Mouse (Mus musculus) hindbrain, embryonic 16.5 days (tissue): ENCODE data around the gene Cdh12. TPM values are rescaled to one million over a fixed set of nuclear protein-coding genes. Genes with fewer than 3 reads are reported as not detected.
"Not testable (repeated sequence)": the region's sequence is repeated elsewhere in the genome, so short reads cannot be mapped to it uniquely, and the experiment has no call there.

Experiments
- ATAC-seq: fragments of 200-750 bp; cut with Nextera tagmentation; 2 replicates; pipeline ENCODE4 v1.8.0; 2017; ENCODE audit warnings: moderate TSS enrichment, moderate library complexity
- H3K27ac ChIP-seq: fragments of 300-500 bp; sonication (generic); 2 replicates; pipeline ENCODE4 v1.5.1; 2014; ENCODE audit warnings: low read depth, mild to moderate bottlenecking, control low read depth, low read length, moderate library complexity
- H3K27me3 ChIP-seq: fragments of 300-500 bp; sonication (generic); replicated peaks from 2 replicates; pipeline ENCODE4 v1.6.1; 2014; ENCODE audit warnings: low read length; ENCODE audit not compliant: control insufficient read depth, insufficient read depth
- H3K36me3 ChIP-seq: fragments of 300-500 bp; sonication (generic); 2 replicates; pipeline ENCODE4 v1.6.1; 2014; ENCODE audit warnings: mild to moderate bottlenecking, low read length, moderate library complexity, mixed read lengths; ENCODE audit not compliant: control insufficient read depth, insufficient read depth
- H3K4me1 ChIP-seq: fragments of 300-500 bp; sonication (generic); 2 replicates; pipeline ENCODE4 v1.6.1; 2014; ENCODE audit warnings: low read depth, low read length; ENCODE audit not compliant: control insufficient read depth, insufficient read depth
- H3K4me2 ChIP-seq: fragments of 300-500 bp; sonication (generic); 2 replicates; pipeline ENCODE4 v1.6.1; 2014; ENCODE audit warnings: mild to moderate bottlenecking, low read length, control low read depth, moderate library complexity
- H3K4me3 ChIP-seq: fragments of 300-500 bp; sonication (generic); 2 replicates; pipeline ENCODE4 v1.5.1; 2014; ENCODE audit warnings: mild to moderate bottlenecking, low read length, control low read depth, moderate library complexity
- H3K9ac ChIP-seq: fragments of 300-500 bp; sonication (generic); 2 replicates; pipeline ENCODE4 v1.6.1; 2014; ENCODE audit warnings: low read depth, mild to moderate bottlenecking, control low read depth, low read length, moderate library complexity
- H3K9me3 ChIP-seq: fragments of 300-500 bp; sonication (generic); 2 replicates; pipeline ENCODE4 v1.6.1; 2014; ENCODE audit warnings: mild to moderate bottlenecking, low read length, moderate library complexity; ENCODE audit not compliant: control insufficient read depth
- WGBS: fragments of 180-500 bp; shearing (Covaris S2); extraction: QIAGEN DNeasy Blood & Tissue Kit; methylation state at CpG from one replicate; pipeline ENCODE4 v1.1.7; 2014; 5-methylcytosine and 5-hydroxymethylcytosine counted together
- polyA plus RNA-seq: library from polyadenylated mRNA; unstranded; fragments of >200 nt; fragmentation: Nextera tagmentation; extraction: Ambion mirVana; gene quantifications from 2 replicates; pipeline ENCODE4 v1.2.1, GENCODE M21; 2015

The Cdh12 gene
- polyA plus RNA-seq, 1 experiment from 2014 or later = 11.0 TPM

DNA sequence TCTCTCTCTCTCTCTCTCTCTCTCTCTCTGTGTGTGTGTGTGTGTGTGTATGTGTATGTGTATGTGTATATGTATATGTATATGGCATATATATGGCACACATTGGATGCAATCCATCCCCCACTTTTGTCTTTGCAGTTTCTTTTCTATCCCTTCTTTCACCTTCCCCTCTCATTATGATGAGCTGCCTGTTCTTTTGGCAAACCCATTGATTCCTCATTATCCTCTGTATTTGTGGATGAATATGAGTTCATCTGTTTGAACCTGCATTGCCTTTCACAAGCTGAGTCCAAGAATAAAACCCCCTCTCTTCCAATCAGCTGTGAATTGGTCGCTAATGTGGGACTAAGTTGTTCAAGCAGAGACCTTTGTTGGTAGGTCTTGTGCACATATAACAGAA lies 218.9 kb downstream of the Cdh12 start:
- Histone ChIP-seq H3K27me3 (no peaks in the 10 kb centered on the region), H3K9me3 (no peaks in the 10 kb centered on the region), H3K4me3 (no peak overlapping the region), H3K9ac (no peak overlapping the region), H3K4me1 (no peaks in the 10 kb centered on the region), H3K4me2 (no peak overlapping the region), H3K27ac (no peak overlapping the region), H3K36me3 (no peaks in the 10 kb centered on the region)
- WGBS = 77% methylated on average over 1 of the region's 1 CpGs
- ATAC-seq = no peak

DNA sequence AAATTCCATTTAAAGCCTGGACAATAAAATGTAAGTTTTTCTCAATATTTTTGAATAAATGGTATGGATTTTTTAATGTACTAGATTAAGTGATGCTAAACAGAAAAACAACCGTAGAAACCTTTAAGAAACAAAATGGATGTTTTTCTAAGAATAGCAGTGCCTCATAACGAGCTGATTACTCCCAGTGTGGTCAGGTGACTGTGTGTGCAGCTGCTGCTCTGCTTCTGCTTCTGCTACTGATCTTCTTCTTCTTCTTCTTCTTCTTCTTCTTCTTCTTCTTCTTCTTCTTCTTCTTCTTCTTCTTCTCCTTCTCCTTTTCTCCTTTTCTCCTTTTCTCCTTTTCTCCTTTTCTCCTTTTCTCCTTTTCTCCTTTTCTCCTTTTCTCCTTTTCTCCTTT lies 220.4 kb downstream of the Cdh12 start:
- H3K9me3 ChIP-seq, H3K27me3 ChIP-seq, H3K4me2 ChIP-seq, H3K4me3 ChIP-seq, H3K4me1 ChIP-seq, H3K36me3 ChIP-seq, H3K9ac ChIP-seq, H3K27ac ChIP-seq, ATAC-seq: not testable (repeated sequence)
- WGBS = 76% methylated on average over 2 of the region's 2 CpGs

DNA sequence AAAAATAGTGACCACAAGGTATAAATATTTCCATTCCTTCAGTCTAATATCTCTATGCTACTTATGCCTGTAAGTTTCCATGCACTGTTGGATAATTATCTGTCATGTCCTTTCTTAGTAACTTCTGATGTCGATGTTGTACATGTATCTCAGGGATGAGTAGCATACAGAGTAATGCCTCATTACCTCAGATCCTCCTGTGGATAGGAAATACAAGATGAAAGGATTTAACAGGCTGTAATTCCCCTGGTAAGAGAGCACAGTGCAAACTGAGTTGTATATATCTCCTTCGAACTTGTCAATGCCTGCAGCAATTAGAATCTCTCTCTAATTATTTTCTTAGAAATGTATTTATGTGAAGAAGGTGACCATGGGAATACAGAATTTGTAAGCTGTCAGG lies 233.7 kb downstream of the Cdh12 start:
- ATAC-seq = no peak
- Histone ChIP-seq H3K4me3 (no peak overlapping the region), H3K9me3 (no peaks in the 10 kb centered on the region), H3K27me3 (no peaks in the 10 kb centered on the region), H3K4me2 (no peak overlapping the region), H3K27ac (no peak overlapping the region), H3K9ac (no peak overlapping the region), H3K36me3 (no peaks in the 10 kb centered on the region), H3K4me1 (no peaks in the 10 kb centered on the region)
- 62% methylated on average over 2 of the region's 2 CpGs for WGBS

DNA sequence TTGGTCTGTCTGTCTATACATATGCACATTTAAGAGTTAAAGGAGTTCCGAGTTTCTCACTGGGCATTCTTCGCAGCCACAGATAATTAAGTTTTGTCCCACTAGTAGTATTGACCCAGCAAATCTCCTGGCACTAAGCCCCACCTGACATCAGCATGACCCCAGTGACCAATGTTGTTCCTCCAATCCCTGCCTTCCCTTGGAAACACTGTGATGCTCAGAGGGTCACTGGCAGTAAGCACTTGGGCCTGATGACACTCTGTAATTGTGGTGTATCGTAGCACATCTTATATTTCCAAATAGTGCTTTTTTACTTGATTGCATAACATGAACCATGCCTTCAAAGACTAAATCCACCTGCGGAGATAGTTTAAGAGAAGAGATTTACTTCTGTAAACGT lies 235.1 kb downstream of the Cdh12 start:
- no peak overlapping the region for H3K27ac ChIP-seq

DNA sequence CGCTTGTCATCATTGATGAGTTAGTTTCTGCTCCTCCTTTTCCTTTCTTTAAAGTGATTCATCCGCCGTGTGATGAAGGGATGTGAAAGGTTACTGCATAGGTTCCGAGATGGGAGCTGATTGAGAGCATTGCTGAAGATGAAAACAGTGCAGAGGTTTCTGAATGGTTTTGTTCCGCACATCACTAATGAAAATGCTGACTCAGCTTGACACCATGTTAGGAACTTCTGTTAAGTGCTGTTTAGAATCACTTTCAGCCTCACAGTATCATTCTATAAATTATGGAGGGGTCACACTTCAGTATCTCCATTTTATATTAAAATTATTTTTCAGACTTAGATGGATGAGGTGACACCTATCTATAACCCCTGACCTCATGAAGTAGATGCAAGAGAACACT lies 247.2 kb downstream of the Cdh12 start:
- ATAC-seq = no peak
- no peak overlapping the region for H3K27ac ChIP-seq
- no peak overlapping the region for H3K4me3 ChIP-seq
- no peaks in the 10 kb centered on the region for H3K9me3 ChIP-seq
- H3K4me2 ChIP-seq = no peak overlapping the region
- 84% methylated on average over 5 of the region's 5 CpGs for WGBS
- no peaks in the 10 kb centered on the region for H3K36me3 ChIP-seq
- H3K9ac ChIP-seq = no peak overlapping the region
- no peaks in the 10 kb centered on the region for H3K4me1 ChIP-seq
- H3K27me3 ChIP-seq = no peaks in the 10 kb centered on the region

More for the DNA sequence above, 235.1 kb downstream of the Cdh12 start:
- no peak for ATAC-seq
- H3K4me3 ChIP-seq = no peak overlapping the region
- no peaks in the 10 kb centered on the region for H3K9me3 ChIP-seq
- 73% methylated on average over 5 of the region's 5 CpGs for WGBS
- H3K36me3 ChIP-seq = no peaks in the 10 kb centered on the region
- no peak overlapping the region for H3K9ac ChIP-seq
- no peak overlapping the region for H3K4me2 ChIP-seq
- no peaks in the 10 kb centered on the region for H3K4me1 ChIP-seq
- no peaks in the 10 kb centered on the region for H3K27me3 ChIP-seq

DNA sequence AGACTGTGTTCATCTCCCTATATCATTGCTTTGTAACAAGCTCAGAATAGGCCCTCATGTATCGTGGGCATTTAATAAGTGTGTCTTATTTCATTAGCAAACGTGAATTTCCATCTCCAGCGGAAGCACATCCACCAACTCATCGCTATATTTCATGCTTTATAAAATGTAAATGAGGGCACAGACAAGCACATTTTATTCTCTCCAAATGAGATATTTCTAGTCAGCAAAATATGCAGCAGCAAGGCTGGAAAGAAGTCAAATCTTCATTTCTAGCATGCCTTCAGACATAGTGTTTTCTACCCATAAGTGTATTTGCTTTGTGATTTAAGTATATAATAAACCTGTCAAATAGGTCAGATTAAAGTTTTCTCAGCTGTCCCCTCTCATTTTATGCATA lies 262.8 kb downstream of the Cdh12 start:
- Histone ChIP-seq H3K27ac (no peak overlapping the region), H3K4me2 (no peak overlapping the region), H3K9ac (no peak overlapping the region), H3K36me3 (no peaks in the 10 kb centered on the region), H3K27me3 (no peaks in the 10 kb centered on the region), H3K4me3 (no peak overlapping the region), H3K9me3 (no peaks in the 10 kb centered on the region), H3K4me1 (no peaks in the 10 kb centered on the region)
- ATAC-seq = no peak
- 80% methylated on average over 4 of the region's 4 CpGs for WGBS

DNA sequence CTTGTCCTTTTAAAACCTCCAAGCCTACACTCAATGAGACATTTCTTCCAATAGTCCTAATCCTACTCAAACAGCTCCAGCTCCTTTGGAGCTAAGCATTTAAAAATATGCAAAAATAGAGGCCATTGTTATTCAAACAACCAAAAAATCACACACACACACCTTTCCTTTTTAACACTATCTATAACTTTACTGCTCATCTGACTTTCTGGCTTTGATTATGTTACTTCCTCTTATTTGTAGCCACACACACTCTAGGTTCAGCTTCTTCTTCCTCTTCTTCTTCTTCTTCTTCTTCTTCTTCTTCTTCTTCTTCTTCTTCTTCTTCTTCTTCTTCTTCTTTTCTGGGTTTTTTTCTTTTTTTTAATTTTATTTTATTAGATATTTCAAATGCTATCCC lies 323.2 kb downstream of the Cdh12 start:
- H3K9ac ChIP-seq = no peak overlapping the region
- H3K4me1 ChIP-seq = no peaks in the 10 kb centered on the region
- no peaks in the 10 kb centered on the region for H3K36me3 ChIP-seq
- no peaks in the 10 kb centered on the region for H3K9me3 ChIP-seq
- H3K27ac ChIP-seq = no peak overlapping the region
- H3K27me3 ChIP-seq = no peaks in the 10 kb centered on the region
- no peak for ATAC-seq
- H3K4me3 ChIP-seq = no peak overlapping the region
- no peak overlapping the region for H3K4me2 ChIP-seq

DNA sequence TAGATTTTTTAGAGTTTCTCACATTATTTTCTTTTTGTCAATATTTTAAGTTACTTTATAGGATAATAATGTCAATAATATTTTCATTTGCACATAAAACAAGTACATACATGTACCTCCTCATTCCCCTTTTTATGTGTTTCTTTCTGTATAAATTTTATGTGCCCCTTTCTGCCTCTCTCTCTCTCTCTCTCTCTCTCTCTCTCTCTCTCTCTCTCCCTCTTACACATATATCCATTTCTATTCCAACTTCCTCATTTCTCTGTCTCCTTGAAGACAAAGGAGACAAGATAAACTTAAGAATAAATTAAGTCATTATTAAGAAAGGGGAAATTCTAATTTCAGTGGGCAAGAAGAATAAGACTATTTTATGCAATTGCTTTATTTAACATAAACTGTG lies 324.4 kb downstream of the Cdh12 start:
- Histone ChIP-seq H3K4me1 (no peaks in the 10 kb centered on the region), H3K27ac (no peak overlapping the region), H3K27me3 (no peaks in the 10 kb centered on the region), H3K9ac (no peak overlapping the region), H3K4me2 (no peak overlapping the region), H3K4me3 (no peak overlapping the region), H3K36me3 (no peaks in the 10 kb centered on the region), H3K9me3 (no peaks in the 10 kb centered on the region)
- ATAC-seq = no peak

DNA sequence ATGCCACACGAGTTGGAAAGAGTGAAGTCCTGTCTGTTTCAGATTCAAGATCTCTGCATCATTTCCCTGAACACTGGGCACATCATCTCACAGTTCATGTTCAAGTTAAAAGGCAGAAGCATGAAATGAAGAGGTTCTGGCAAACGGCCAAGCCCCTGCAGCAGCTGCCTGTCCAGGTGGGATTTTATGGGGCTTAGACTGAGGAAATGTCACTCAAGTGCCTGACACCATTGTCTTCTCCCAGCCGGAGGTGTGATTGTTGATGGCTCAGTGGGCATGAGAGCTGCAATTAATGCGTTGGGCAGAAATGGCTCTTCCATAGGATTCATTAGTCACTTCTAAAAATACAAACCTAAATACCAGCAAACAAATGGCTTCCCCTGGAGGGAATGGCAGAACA lies 347.9 kb downstream of the Cdh12 start:
- Histone ChIP-seq H3K9ac (no peak overlapping the region), H3K27ac (no peak overlapping the region), H3K4me2 (no peak overlapping the region), H3K9me3 (no peaks in the 10 kb centered on the region), H3K36me3 (no peaks in the 10 kb centered on the region), H3K27me3 (no peaks in the 10 kb centered on the region), H3K4me1 (no peaks in the 10 kb centered on the region), H3K4me3 (no peak overlapping the region)
- WGBS = 30% methylated on average over 4 of the region's 4 CpGs
- ATAC-seq = peak; percentile 56; the same call in 1 of the 2 replicates

DNA sequence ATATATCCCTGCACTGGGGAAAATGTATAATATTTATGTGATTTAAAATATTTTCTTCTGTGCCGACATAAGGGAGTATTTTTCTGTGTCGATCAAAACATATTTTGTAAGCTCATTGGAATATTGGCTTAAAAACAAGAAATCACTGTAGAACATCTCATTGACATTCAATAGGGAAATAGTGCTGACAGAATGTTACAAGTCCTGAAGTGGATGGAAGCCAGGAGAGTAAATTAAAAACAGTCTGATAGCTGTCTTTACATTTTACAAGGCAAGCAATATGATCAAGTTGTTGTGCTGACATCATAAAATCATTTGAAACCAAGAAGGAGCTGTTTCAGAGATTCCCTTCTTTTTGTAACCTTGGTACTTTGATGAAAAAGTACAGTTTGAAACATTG lies 349.5 kb downstream of the Cdh12 start:
- Histone ChIP-seq H3K9ac (no peak overlapping the region), H3K4me1 (no peaks in the 10 kb centered on the region), H3K9me3 (no peaks in the 10 kb centered on the region), H3K4me3 (no peak overlapping the region), H3K4me2 (no peak overlapping the region), H3K27ac (no peak overlapping the region), H3K36me3 (no peaks in the 10 kb centered on the region), H3K27me3 (no peaks in the 10 kb centered on the region)
- no peak for ATAC-seq
- 94% methylated on average over 2 of the region's 2 CpGs for WGBS
